Mouse (Mus musculus) cerebral cortex, adult 2 months (tissue): Measurements from ENCODE around the gene Rpl34.

ENCODE experiments used
- WGBS: fragments of 180-500 bp; shearing (Covaris S2); methylation state at CpG from one replicate; pipeline ENCODE4 v1.1.7; 2018; 5-methylcytosine and 5-hydroxymethylcytosine counted together

The Rpl34 gene

DNA sequence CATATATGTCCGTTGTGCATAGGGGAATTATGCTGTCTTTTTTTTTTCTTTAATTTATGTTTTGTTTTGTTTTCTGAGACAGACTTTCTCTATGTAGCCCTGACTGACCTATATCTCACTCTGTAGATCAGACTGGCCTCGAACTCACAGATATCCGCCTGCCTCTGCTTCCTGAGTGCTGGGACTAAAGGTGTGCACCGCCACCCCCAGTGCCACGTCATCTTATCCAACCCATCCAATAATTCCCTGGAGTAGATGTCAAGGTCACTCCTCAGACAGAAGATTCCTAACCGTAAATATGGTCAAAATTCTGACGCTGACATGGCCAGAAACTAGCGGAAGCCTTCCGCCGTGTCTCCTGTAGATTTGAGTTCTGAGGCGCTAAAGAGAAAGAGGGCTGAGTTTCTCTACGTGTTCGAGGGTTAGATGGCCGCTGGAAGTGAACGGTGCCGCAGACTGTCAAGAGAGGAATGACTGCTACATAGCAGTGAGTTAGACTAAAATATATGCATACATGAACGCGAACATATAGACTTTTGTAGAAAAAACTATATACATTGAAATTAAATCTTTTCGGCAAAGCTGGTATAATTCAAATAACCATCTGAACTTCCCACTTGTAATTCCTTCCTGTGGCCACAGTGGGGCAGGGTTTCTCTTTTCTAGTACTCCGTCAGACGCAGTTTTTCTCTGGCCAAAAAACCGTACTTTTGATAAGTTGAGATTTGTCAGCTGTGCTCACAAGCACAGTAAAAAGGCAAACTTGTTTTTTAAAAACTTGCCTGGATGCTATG lies 15.2 kb downstream of the Rpl34 start:
- WGBS = 14% methylated on average over 22 of the region's 22 CpGs

GRCm38 (mm10) chr3:130712891-130713290 lies 17.3 kb downstream of the Rpl34 start:
- WGBS = 64% methylated on average over 6 of the region's 6 CpGs

DNA sequence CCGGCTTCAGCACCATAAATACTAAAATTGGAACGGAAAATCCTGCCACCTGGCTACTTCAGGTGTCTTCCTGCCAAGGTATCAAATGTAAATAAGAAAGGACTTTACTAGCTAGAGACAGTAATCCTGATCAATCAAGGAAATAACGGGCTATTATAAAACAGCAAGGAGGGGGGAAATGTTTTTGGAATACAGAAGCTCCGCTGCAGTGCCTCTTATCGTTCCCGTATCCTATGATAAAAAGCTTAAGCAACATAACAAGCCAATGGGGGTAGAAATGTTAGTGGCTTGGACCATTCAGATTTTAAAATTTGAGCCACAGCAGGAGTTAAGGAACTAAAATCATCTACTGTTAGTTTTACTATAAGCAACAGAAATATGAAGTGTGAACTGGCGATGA lies 20.1 kb downstream of the Rpl34 start:
- 30% methylated on average over 7 of the region's 7 CpGs for WGBS

DNA sequence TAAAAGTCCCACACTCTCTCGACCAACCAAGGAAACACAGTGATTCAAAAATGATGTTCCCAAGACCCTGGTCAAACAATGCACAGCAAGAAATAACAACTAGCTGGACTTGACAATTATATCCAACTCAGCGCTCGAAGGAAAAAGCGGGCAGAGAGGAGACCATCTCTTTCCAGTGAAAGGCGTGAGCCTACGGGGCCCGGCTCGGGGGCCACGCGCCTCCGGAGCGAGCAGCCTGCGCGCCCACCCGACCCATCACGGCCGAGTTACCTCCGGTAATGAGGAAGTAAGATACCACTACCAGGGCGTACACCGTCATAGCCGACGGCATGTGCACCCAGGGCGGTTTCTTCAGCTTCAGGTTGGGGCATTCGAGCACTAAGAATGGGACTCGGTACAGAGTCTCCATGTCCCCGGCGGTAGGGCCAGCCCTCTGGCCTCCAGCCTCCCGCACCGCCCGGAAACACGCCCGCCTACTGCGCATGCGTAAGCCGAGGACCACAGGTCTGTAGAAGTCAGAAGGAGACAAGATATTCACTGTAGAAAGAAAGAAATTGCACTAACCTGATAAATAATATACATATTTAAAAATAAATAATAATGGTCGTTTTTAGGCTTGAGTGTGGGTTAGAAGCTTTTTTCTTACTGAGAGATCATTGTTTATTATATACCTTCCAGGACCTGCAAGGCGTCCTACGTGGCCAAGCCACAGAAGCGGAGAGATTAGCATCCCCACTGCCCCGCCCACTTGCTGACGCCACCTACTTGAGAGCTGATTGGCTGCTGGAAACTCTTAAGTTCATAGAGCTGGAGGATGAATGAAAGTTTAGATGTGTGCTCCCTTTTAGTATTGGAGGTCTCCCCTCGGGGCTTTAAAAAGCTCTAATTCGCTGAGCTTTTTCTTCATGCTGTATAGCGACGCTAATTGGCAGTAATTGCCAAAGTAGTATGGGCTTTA lies 21.0 kb downstream of the Rpl34 start, which contains the start of gene Ostc:
Gene Ostc (minus strand): TSS at position 478 of the 958 bp plus-strand sequence.
- WGBS = under 1% methylated on average over 45 of the region's 45 CpGs

GRCm38 (mm10) chr3:130708529-130708928 lies 21.7 kb downstream of the Rpl34 start:
- WGBS = 0% methylated on average over 5 of the region's 5 CpGs

- WGBS = 79% methylated on average over 6 of the region's 6 CpGs
Measured at GRCm38 (mm10) chr3:130702289-130702688, 27.9 kb downstream of the Rpl34 start.

DNA sequence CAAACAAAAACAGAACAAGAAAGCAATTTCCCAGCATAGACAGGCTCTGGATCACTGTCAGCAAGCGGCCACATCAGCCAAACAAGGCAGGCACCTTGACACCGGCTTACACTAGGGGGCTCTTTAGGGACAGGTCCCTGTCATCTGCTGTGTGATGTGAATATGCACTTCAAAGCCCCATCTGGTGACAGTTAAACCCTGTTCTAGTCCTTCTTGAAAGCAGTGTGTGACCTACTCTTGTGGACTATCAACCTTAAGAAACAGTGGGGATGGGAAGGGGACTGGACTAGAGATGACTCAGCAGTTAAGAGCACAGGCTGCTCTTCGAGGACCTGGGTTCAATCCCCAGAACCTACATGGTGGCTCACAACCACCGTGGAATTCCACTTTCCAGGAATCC lies 32.6 kb downstream of the Rpl34 start:
- WGBS = 81% methylated on average over 4 of the region's 4 CpGs

- WGBS = 93% methylated on average over 7 of the region's 7 CpGs
Measured at GRCm38 (mm10) chr3:130694705-130695104, 35.5 kb downstream of the Rpl34 start.

DNA sequence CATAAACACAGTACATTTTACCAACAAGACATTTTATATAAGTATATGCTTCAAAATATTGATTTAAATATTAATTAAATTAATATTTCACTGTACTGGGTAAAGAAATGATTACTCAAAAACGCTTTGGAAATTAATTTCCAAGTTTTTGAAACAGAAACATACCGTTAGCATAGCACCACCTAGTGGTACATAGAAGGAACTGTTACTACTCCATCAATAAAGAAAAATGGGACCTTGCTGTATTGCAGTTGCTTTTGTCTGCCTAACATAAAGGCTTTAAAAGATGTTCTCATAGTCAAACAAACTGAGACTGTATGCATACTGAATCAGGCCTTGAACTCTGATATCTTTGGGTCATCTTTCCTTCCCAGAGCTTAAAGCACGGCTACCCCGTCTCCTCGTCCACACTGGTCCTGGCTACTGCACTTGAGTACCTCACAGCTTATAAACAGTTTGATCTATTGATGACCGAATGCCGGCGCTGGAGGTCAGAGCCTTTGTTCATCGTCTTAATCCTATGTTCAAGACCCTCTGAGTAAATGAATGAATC lies 36.1 kb downstream of the Rpl34 start:
- 58% methylated on average over 9 of the region's 9 CpGs for WGBS

- 44% methylated on average over 12 of the region's 12 CpGs for WGBS
Measured at GRCm38 (mm10) chr3:130691596-130692170, 38.5 kb downstream of the Rpl34 start.

GRCm38 (mm10) chr3:130690834-130691595 lies 39.2 kb downstream of the Rpl34 start:
- WGBS = 16% methylated on average over 20 of the region's 20 CpGs

DNA sequence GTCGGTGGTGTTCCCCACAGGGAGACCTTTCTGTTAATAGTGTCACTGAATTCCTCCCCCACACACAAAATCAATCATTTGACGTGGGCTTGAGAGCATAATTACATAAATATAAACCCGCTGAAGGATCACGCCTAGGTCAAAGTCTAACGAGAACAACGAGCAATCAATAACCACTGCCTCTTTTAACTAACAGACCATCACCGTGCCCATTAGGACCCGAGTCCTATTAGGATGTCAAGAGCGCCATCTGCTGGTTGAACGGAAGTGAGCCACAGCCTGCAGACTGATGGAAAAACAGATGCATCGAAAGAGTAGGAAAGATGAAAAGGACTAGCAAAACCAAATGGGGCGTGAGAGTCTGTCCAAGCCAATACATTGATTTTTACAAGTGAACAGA lies 40.6 kb downstream of the Rpl34 start:
- 17% methylated on average over 12 of the region's 12 CpGs for whole genome bisulfite sequencing

DNA sequence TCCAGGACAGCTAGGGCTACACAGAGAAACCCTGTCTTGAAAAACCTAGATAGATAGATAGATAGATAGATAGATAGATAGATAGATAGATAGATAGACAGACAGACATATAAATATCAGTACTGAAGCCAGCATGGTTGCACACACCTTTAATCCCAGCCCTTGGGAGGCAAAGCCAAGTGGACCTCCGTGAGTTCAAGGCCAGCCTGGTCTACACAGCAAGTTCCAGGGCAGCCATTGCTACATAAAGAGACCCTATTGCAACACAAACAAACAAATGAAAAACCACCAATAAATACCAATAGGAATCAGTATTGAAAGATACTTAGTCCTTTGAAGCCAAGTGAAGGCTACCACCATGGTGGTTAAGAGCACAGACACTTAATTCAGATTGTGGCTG lies 43.1 kb downstream of the Rpl34 start:
- 96% methylated on average over 1 of the region's 1 CpGs for WGBS

- 80% methylated on average over 8 of the region's 8 CpGs for WGBS
Measured at GRCm38 (mm10) chr3:130685014-130685366, 45.2 kb downstream of the Rpl34 start.

- 71% methylated on average over 9 of the region's 9 CpGs for WGBS
Measured at GRCm38 (mm10) chr3:130684276-130685013, 45.8 kb downstream of the Rpl34 start.

DNA sequence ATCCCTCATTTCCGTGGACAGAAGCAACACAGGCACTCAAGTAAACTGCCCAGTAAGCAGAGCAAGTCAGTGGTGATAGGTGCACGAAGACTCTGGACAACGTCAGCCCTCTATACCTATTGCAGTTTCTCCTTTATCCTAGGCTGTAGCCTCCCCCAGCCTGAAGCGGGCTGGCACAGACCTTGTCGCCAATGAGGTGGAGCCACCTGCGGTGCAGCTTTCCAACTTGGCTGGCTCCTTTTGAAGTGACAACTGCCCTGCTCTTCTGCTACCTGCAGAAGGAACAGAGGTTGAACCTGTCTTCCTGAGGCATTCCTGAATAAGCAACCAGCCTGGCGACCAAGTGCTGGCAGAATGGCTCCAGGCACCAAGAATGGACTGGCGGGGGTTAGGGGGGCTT lies 46.4 kb downstream of the Rpl34 start:
- WGBS = 92% methylated on average over 8 of the region's 8 CpGs

DNA sequence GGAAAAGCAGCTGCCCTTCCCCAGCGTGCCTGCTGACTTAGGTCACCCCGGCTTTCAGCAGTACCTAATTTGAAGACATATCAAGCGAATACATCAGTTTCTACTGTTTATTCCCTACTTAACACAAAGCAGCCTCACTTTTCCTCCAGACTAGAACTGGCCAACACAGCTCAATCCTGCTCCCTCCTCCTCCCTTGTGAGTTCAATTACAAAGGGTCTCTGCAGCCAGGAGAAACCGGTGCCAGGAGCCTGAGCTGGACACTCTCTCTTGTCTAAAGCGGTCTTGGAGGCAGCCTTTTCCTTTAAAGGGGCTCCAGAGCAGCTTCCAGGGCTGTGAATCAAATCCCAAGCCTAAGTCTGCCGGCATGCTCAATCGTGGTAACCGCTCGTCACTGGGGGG lies 48.0 kb downstream of the Rpl34 start:
- WGBS = 82% methylated on average over 9 of the region's 9 CpGs

DNA sequence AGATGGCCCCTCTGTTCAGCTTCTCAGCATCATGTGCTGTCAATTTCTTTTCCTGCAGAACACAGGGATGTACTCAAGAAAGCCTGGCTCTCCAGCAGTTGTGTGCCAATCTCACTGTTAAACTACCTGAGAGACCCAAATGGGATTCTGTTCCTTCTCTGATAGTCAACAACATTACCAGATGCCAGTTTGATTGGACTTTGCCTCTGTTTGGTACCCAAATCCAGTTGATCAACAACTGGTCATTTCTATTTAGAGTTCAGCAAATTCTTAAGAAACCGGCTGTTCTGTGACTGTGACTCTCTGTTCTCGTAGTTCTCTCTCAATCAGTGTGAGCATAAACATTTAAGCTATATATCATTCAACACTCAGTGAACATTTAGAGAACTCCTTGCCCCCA lies 49.0 kb downstream of the Rpl34 start:
- WGBS = 92% methylated on average over 2 of the region's 2 CpGs

- WGBS = 96% methylated on average over 19 of the region's 19 CpGs
Measured at GRCm38 (mm10) chr3:130677671-130678460, 52.3 kb downstream of the Rpl34 start.
